Mouse (Mus musculus) heart, postnatal 4 days (tissue): ENCODE data around the gene Marf1. TPM values are rescaled to one million over a fixed set of nuclear protein-coding genes. Genes with fewer than 3 reads are reported as not detected.
"Not testable (repeated sequence)": the region's sequence is repeated elsewhere in the genome, so short reads cannot be mapped to it uniquely, and the experiment has no call there.

Experiments used
- DNase-seq: peaks from one replicate; pipeline ENCODE4 v3.0.0; 2021
- total RNA-seq, 2 experiments: library from RNA; stranded (reverse); gene quantifications; 2 replicates each; pipeline ENCODE4 v1.2.3; 2021

The Marf1 gene
- total RNA-seq, 2 experiments from 2014 or later: 24.7 to 24.8 TPM

GRCm38 (mm10) chr16:14135014-14135413 is 28.1 kb downstream of the Marf1 start:
- no peak for DNase-seq

- no peak for DNase-seq
Observed at GRCm38 (mm10) chr16:14131838-14132237, 31.3 kb downstream of the Marf1 start.

GRCm38 (mm10) chr16:14131376-14131775 is 31.8 kb downstream of the Marf1 start:
- DNase-seq: no peak

GRCm38 (mm10) chr16:14130796-14131195 is 32.4 kb downstream of the Marf1 start:
- no peak for DNase-seq

GRCm38 (mm10) chr16:14128977-14129376 is 34.2 kb downstream of the Marf1 start:
- DNase-seq: no peak

GRCm38 (mm10) chr16:14125253-14125652 is 37.9 kb downstream of the Marf1 start:
- DNase-seq: no peak

- DNase-seq: no peak
Observed at GRCm38 (mm10) chr16:14124709-14125108, 38.4 kb downstream of the Marf1 start.

GRCm38 (mm10) chr16:14123901-14124300 is 39.2 kb downstream of the Marf1 start:
- DNase-seq: no peak

GRCm38 (mm10) chr16:14122586-14122985 is 40.6 kb downstream of the Marf1 start:
- DNase-seq: no peak

GRCm38 (mm10) chr16:14121563-14121962 is 41.6 kb downstream of the Marf1 start:
- DNase-seq: no peak

- no peak for DNase-seq
Observed at GRCm38 (mm10) chr16:14120941-14121340, 42.2 kb downstream of the Marf1 start.

- no peak for DNase-seq
Observed at GRCm38 (mm10) chr16:14117299-14117698, 45.9 kb downstream of the Marf1 start.

GRCm38 (mm10) chr16:14112742-14113141 is 50.4 kb downstream of the Marf1 start:
- DNase-seq: no peak

- DNase-seq: no peak
Observed at GRCm38 (mm10) chr16:14112133-14112532, 51.0 kb downstream of the Marf1 start.

GRCm38 (mm10) chr16:14110922-14111321 is 52.2 kb downstream of the Marf1 start:
- no peak for DNase-seq

- DNase-seq: no peak
Observed at GRCm38 (mm10) chr16:14109651-14110230, 53.4 kb downstream of the Marf1 start.

- no peak for DNase-seq
Observed at GRCm38 (mm10) chr16:14105891-14106290, 57.3 kb downstream of the Marf1 start.

- no peak for DNase-seq
Observed at GRCm38 (mm10) chr16:14091771-14092170, 71.4 kb downstream of the Marf1 start.

- no peak for DNase-seq
Observed at GRCm38 (mm10) chr16:14089296-14089695, 73.9 kb downstream of the Marf1 start.

GRCm38 (mm10) chr16:14088249-14088648 is 74.9 kb downstream of the Marf1 start:
- no peak for DNase-seq

- DNase-seq: no peak
Observed at GRCm38 (mm10) chr16:14082925-14083324, 80.2 kb downstream of the Marf1 start.

- DNase-seq: no peak
Observed at GRCm38 (mm10) chr16:14070471-14071169, 92.5 kb downstream of the Marf1 start.

GRCm38 (mm10) chr16:14068701-14069100 is 94.5 kb downstream of the Marf1 start:
- DNase-seq: not testable (repeated sequence)

- not testable (repeated sequence) for DNase-seq
Observed at GRCm38 (mm10) chr16:14066571-14066970, 96.6 kb downstream of the Marf1 start.
